Mouse (Mus musculus) liver, embryonic 11.5 days (tissue): ENCODE measurements at regions not wholly inside any gene's neighbourhood (a gene's known extent, or its start where the extent isn't known, plus 50 kb on each side); places are given as distances from the start of the nearest gene placed in this dataset.

Source experiments
- ATAC-seq: fragments of 200-750 bp; cut with Nextera tagmentation; replicated peaks from 2 replicates; pipeline ENCODE4 v1.8.0; 2017; ENCODE audit warnings: moderate number of reproducible peaks, mild to moderate bottlenecking, moderate TSS enrichment, moderate library complexity; ENCODE audit not compliant: low FRiP score
- DNase-seq: peaks from one replicate; pipeline ENCODE4 v3.0.0-alpha.2; 2017; ENCODE audit warnings: low spot score
- H3K27ac ChIP-seq: fragments of 300-500 bp; sonication (generic); 2 replicates; pipeline ENCODE4 v1.5.1; 2014; ENCODE audit warnings: mild to moderate bottlenecking, low read depth, low read length, control low read depth
- H3K27me3 ChIP-seq: fragments of 300-500 bp; sonication (generic); replicated peaks from 2 replicates; pipeline ENCODE4 v1.6.1; 2014; ENCODE audit warnings: low read length, mixed read lengths; ENCODE audit not compliant: control insufficient read depth, insufficient read depth
- H3K36me3 ChIP-seq: fragments of 300-500 bp; sonication (generic); 2 replicates; pipeline ENCODE4 v1.6.1; 2014; ENCODE audit warnings: mild to moderate bottlenecking, low read length, moderate library complexity, mixed read lengths; ENCODE audit not compliant: control insufficient read depth, insufficient read depth
- H3K4me1 ChIP-seq: fragments of 300-500 bp; sonication (generic); replicated peaks from 2 replicates; pipeline ENCODE4 v1.6.1; 2014; ENCODE audit warnings: low read length, mixed read lengths; ENCODE audit not compliant: control insufficient read depth, insufficient read depth
- H3K4me2 ChIP-seq: fragments of 300-500 bp; sonication (generic); 2 replicates; pipeline ENCODE4 v1.6.1; 2014; ENCODE audit warnings: mild to moderate bottlenecking, control low read depth, moderate library complexity
- H3K4me3 ChIP-seq: fragments of 300-500 bp; sonication (generic); 2 replicates; pipeline ENCODE4 v1.5.1; 2014; ENCODE audit warnings: low read depth, low read length, control low read depth
- H3K9ac ChIP-seq: fragments of 300-500 bp; sonication (generic); 2 replicates; pipeline ENCODE4 v1.6.1; 2014; ENCODE audit warnings: low read depth, low read length, control low read depth
- H3K9me3 ChIP-seq: fragments of 300-500 bp; sonication (generic); 2 replicates; pipeline ENCODE4 v1.6.1; 2016; ENCODE audit warnings: low read length, inconsistent platforms, mixed read lengths; ENCODE audit not compliant: control insufficient read depth
- WGBS: fragments of 180-500 bp; shearing (Covaris S2); extraction: QIAGEN DNeasy Blood & Tissue Kit; methylation state at CpG from one replicate; pipeline ENCODE4 v1.1.7; 2014; 5-methylcytosine and 5-hydroxymethylcytosine counted together

DNA sequence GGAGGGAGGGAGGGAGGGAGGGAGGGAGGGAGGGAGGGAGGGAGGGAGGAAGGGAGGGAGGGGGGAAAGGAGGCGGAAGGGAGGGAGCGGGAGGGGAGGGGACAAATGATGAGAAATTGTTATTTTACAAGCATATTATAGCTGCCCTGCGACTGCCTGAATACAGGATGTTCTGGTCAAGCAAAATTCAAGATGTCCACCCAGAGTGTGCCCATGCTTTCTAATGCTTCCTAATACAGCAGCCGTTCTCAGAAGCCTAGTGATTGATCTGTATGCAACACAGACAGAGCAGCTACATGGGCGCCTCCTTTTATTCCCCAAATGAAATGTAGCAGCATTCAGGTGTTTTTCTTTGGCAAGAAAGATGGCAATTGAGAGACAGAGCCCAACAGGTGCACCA is 434.9 kb downstream of the Gxylt1 start:
- H3K9me3 ChIP-seq = no peaks in the 10 kb centered on the region
- no peaks in the 10 kb centered on the region for H3K4me1 ChIP-seq
- no peaks in the 10 kb centered on the region for H3K27me3 ChIP-seq
- no peak overlapping the region for H3K27ac ChIP-seq
- no peak overlapping the region for H3K9ac ChIP-seq
- ATAC-seq (no peak), DNase-seq (no peak)
- no peaks in the 10 kb centered on the region for H3K36me3 ChIP-seq
- WGBS = 74% methylated on average over 5 of the region's 5 CpGs
- H3K4me2 ChIP-seq = no peak overlapping the region
- H3K4me3 ChIP-seq = no peak overlapping the region

GRCm38 (mm10) chr15:92839611-92840010 is 435.4 kb downstream of the Gxylt1 start:
- no peak overlapping the region for H3K4me2 ChIP-seq
- no peaks in the 10 kb centered on the region for H3K9me3 ChIP-seq
- no peaks in the 10 kb centered on the region for H3K36me3 ChIP-seq
- DNase-seq = no peak
- H3K27ac ChIP-seq = no peak overlapping the region
- no peak for ATAC-seq
- H3K27me3 ChIP-seq = no peaks in the 10 kb centered on the region
- no peaks in the 10 kb centered on the region for H3K4me1 ChIP-seq
- H3K9ac ChIP-seq = no peak overlapping the region
- H3K4me3 ChIP-seq = no peak overlapping the region
- 70% methylated on average over 4 of the region's 4 CpGs for WGBS

DNA sequence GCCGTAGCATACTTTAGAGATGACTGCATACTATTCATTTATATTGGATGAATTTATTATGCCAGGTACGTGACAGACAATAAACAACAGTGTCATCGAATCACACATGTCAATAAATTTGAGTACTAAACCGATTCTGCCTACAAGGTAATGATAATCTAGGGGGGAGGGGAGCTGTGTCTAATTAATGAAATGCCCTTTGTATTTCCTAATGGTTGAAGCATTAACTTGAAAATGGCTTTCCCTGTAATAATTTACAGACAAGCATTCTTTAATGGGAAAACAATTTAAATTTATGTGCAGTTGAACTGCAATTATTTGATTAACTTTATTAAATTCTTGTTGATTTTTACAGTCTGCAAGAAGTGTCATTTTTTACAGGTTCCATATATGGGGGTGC is 429.5 kb downstream of the Pdzrn4 start:
- Histone ChIP-seq H3K4me2 (no peak overlapping the region), H3K9ac (no peak overlapping the region), H3K36me3 (no peaks in the 10 kb centered on the region), H3K27ac (no peak overlapping the region), H3K9me3 (no peaks in the 10 kb centered on the region), H3K4me3 (no peak overlapping the region), H3K27me3 (no peaks in the 10 kb centered on the region), H3K4me1 (no peaks in the 10 kb centered on the region)
- WGBS = 81% methylated on average over 4 of the region's 4 CpGs
- ATAC-seq = no peak
- DNase-seq = no peak
